Mouse (Mus musculus): Measurements from ENCODE around the gene Timm10b. TPM values are rescaled to one million over a fixed set of nuclear protein-coding genes. Genes with fewer than 3 reads are reported as not detected.
A peak's percentile ranks its signal among the peaks of the same experiment; 100 is the strongest.

The Timm10b gene
- polyA plus RNA-seq, 1 experiment, result 108 TPM

DNA sequence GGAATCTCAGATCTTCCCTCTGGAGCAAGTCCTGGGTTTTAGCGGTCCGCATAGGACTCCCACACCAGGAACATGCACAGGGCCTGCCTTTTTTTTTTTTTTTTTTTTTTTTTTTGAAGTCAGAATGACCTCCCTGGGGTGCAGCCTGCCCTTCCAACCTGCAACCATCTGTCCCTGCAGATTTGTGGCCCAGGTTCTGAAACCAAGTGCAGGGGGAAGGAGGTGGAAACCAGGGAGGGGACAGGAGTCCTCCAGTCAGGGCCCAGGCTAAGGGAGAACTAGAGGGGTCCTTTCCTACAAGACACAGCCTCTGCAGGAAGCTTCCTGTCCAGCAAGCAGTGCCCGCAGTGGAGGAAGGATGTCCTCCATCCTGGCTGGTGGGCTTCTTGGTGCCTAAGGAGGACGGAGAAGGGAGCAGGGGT lies 7.3 kb upstream of the Timm10b start:
- TF ChIP-seq POLR2A (IDR thresholded peaks at IDR 0.05; ENCODE audit: low read depth, low read length), result no peak
- TF ChIP-seq CTCF (conservative IDR thresholded peaks at IDR 0.05; ENCODE audit: insufficient read depth, insufficient read length, low read depth, low read length), result no peak
- Histone ChIP-seq H3K27ac (ENCODE audit: insufficient read depth, low read depth, low read length) (no peak overlapping the region), H3K27me3 (replicated peaks; ENCODE audit: control insufficient read depth, insufficient read depth, low read length) (no peaks in the 10 kb centered on the region), H3K36me3 (ENCODE audit: control insufficient read depth, insufficient read depth, low read length) (no peaks in the 10 kb centered on the region), H3K4me3 (ENCODE audit: insufficient read depth, low read depth, low read length) (peak overlapping the region; percentile 91), H3K4me1 (ENCODE audit: control insufficient read depth, insufficient read depth, low read length) (peaks cover 15% of the 10 kb centered on the region)
- DNase-seq, result peak; percentile 25
- 7% methylated on average over 4 of the region's 4 CpGs for WGBS

DNA sequence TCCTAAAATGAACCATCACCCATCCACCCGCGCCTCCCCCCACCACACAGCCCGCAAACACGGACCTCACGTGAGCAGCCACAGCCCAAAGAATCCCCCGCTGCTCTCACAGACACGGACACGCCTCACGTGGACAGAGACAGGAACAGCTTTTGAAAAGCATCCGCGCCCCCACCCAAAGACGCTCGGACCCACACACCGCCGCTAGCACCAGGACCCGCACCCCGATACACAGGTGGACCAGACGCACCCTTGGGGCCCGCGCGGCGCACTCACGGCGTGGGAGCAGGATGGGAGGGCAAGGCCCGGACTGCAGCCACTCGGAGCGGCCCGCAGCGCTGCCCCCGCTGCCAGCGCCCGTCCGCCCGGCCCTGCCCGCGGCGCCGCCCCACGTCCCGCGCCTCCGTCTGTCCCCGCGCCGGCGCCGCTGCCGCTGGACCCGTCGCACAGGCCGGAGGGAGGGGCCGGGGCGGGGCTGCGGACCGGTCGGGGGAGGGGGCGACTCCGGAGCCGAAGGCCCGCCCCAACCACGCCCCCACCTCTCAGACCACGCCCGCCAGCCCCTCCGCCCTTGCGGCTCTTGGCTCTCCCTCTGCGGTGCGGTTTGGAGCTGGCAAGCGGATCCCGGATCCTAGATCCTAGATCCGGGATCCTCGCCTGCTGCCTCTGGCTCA lies 6.6 kb upstream of the Timm10b start, which contains the start of gene Trim3:
Gene Trim3, minus strand, starts transcription at position 445 of the 674 bp plus-strand sequence.
- peak within 1 kb of the TSS; percentile 67 for H3K27ac ChIP-seq (ENCODE audit: insufficient read depth, low read depth, low read length)
- peak; percentile 95 for DNase-seq
- H3K4me3 ChIP-seq (ENCODE audit: insufficient read depth, low read depth, low read length), result peak within 1 kb of the TSS; percentile 91
- no peaks in the 10 kb centered on the region for H3K27me3 ChIP-seq (replicated peaks; ENCODE audit: control insufficient read depth, insufficient read depth, low read length)
- under 1% methylated on average over 61 of the region's 71 CpGs for WGBS
- peaks cover 14% of the 10 kb centered on the region for H3K4me1 ChIP-seq (ENCODE audit: control insufficient read depth, insufficient read depth, low read length)
- TF ChIP-seq CTCF (conservative IDR thresholded peaks at IDR 0.05; ENCODE audit: insufficient read depth, insufficient read length, low read depth, low read length) (no peak), POLR2A (IDR thresholded peaks at IDR 0.05; ENCODE audit: low read depth, low read length) (no peak)
- no peaks in the 10 kb centered on the region for H3K36me3 ChIP-seq (ENCODE audit: control insufficient read depth, insufficient read depth, low read length)

DNA sequence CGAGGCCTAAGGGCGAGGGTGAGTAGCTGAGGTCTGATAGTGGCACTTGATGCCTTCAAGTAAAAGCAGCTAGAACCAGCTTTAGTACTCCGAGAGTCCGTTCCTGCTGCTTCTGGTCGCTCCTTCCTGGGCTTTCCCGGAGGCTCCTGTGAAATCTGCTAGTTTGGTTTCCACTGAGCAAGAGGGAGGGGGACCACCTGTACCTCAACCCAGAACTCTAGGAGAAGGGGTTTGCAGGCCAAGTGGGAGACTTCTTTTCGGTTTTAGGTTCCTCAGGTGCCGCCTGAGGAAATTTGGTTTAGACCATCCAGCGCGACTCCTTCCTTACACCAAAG lies 6.1 kb upstream of the Timm10b start:
- DNase-seq, result no peak

DNA sequence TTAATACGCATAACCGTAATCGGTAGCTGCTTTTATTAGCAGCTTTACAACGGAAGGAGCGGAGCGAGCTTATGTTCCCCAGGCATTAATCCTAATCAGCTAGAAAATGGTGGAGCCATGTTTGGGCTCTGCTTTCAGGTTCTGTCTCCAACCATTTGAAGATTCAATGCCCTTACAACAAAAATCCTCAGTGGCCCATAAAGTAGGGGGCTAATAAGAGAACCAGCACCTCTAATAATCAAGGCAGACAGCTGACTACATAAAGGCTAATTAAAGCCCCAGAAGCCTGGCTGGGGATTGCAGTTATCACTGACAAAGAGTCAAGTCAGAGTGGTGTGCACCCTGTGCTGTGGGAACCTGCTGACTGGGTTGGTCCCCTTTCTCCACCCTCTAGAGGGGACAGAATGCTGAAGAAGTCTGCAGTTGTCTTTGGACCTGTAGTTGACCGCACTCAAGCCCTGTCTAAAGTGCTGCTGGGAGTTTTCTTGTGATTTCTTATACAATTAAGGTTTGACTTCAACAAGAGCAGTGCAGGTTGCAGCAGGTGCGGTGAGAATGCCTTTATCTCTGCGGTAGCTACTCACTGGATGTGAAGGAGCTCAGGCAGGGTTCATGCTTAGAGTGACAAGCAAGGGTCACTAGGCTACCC lies 5.5 kb upstream of the Timm10b start:
- no peak for TF ChIP-seq CTCF (conservative IDR thresholded peaks at IDR 0.05; ENCODE audit: insufficient read depth, insufficient read length, low read depth, low read length)
- TF ChIP-seq POLR2A (IDR thresholded peaks at IDR 0.05; ENCODE audit: low read depth, low read length), result no peak
- H3K36me3 ChIP-seq (ENCODE audit: control insufficient read depth, insufficient read depth, low read length), result no peaks in the 10 kb centered on the region
- no peak overlapping the region for H3K4me3 ChIP-seq (ENCODE audit: insufficient read depth, low read depth, low read length)
- 66% methylated on average over 9 of the region's 9 CpGs for WGBS
- H3K4me1 ChIP-seq (ENCODE audit: control insufficient read depth, insufficient read depth, low read length), result peaks cover 6% of the 10 kb centered on the region; the same call in 1 of the 2 replicates
- DNase-seq, result no peak
- H3K27ac ChIP-seq (ENCODE audit: insufficient read depth, low read depth, low read length), result no peak overlapping the region
- no peaks in the 10 kb centered on the region for H3K27me3 ChIP-seq (replicated peaks; ENCODE audit: control insufficient read depth, insufficient read depth, low read length)

More for the DNA sequence above, 6.1 kb upstream of the Timm10b start:
- H3K27me3 ChIP-seq (replicated peaks; ENCODE audit: control insufficient read depth, insufficient read depth, low read length), result no peaks in the 10 kb centered on the region
- peaks cover 11% of the 10 kb centered on the region for H3K4me1 ChIP-seq (ENCODE audit: control insufficient read depth, insufficient read depth, low read length)
- WGBS, result 5% methylated on average over 10 of the region's 10 CpGs
- H3K27ac ChIP-seq (ENCODE audit: insufficient read depth, low read depth, low read length), result peak overlapping the region; percentile 28
- H3K4me3 ChIP-seq (ENCODE audit: insufficient read depth, low read depth, low read length), result peak overlapping the region; percentile 56
- H3K36me3 ChIP-seq (ENCODE audit: control insufficient read depth, insufficient read depth, low read length), result no peaks in the 10 kb centered on the region
- TF ChIP-seq CTCF (conservative IDR thresholded peaks at IDR 0.05; ENCODE audit: insufficient read depth, insufficient read length, low read depth, low read length), result no peak
- no peak for TF ChIP-seq POLR2A (IDR thresholded peaks at IDR 0.05; ENCODE audit: low read depth, low read length)

DNA sequence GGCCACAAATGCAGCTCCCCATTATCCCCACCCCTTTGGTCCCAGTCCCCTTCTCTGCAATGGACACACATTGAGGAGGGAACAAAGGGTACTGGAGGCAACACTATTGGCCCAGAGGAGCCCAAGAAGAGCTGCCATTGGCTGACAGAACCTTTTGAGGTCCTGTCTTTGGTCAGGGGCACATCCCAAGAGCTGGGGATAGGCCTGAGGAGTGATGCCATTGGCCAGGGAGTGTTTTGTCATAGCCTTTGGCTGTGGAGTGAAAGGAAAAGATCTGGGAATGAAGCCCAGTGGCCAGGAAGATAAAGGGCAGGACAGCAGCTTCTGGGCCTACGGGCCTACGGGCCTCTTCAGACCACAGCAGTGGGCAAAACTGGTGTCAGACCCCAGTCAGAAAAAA lies 4.1 kb upstream of the Timm10b start:
- H3K27ac ChIP-seq (ENCODE audit: insufficient read depth, low read depth, low read length), result no peak overlapping the region
- H3K36me3 ChIP-seq (ENCODE audit: control insufficient read depth, insufficient read depth, low read length), result no peaks in the 10 kb centered on the region
- H3K4me1 ChIP-seq (ENCODE audit: control insufficient read depth, insufficient read depth, low read length), result peaks cover 6% of the 10 kb centered on the region; the same call in 1 of the 2 replicates
- H3K4me3 ChIP-seq (ENCODE audit: insufficient read depth, low read depth, low read length), result no peak overlapping the region
- H3K27me3 ChIP-seq (replicated peaks; ENCODE audit: control insufficient read depth, insufficient read depth, low read length), result no peaks in the 10 kb centered on the region
- TF ChIP-seq CTCF (conservative IDR thresholded peaks at IDR 0.05; ENCODE audit: insufficient read depth, insufficient read length, low read depth, low read length) (no peak), POLR2A (IDR thresholded peaks at IDR 0.05; ENCODE audit: low read depth, low read length) (no peak)
- DNase-seq, result no peak
- 95% methylated on average over 2 of the region's 2 CpGs for WGBS

DNA sequence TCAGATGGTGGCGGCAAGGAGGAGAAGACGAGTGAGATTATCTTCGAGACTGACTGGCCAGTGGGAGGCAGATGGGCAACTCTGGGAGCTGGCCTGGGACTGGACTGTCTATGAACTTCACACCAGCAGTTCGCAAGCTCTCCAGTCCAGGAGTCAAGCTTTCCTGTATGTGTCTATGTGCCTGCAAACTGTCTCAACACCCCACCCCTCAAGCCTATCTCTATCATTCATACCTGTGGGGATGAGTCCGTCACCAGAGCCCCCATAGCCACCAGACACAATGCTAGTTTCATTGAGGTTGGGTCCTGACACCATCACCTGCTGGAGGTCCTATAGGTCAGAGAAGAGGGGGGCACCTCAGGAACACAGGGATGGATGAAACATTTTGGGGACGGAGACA lies 1.1 kb upstream of the Timm10b start:
- H3K4me3 ChIP-seq (ENCODE audit: insufficient read depth, low read depth, low read length), result no peak overlapping the region
- H3K4me1 ChIP-seq (ENCODE audit: control insufficient read depth, insufficient read depth, low read length), result no peaks in the 10 kb centered on the region; the same call in 1 of the 2 replicates
- TF ChIP-seq POLR2A (IDR thresholded peaks at IDR 0.05; ENCODE audit: low read depth, low read length) (no peak), CTCF (conservative IDR thresholded peaks at IDR 0.05; ENCODE audit: insufficient read depth, insufficient read length, low read depth, low read length) (no peak)
- H3K36me3 ChIP-seq (ENCODE audit: control insufficient read depth, insufficient read depth, low read length), result no peaks in the 10 kb centered on the region
- no peak overlapping the region for H3K27ac ChIP-seq (ENCODE audit: insufficient read depth, low read depth, low read length)
- no peaks in the 10 kb centered on the region for H3K27me3 ChIP-seq (replicated peaks; ENCODE audit: control insufficient read depth, insufficient read depth, low read length)
- no peak for DNase-seq
- 94% methylated on average over 6 of the region's 6 CpGs for WGBS

DNA sequence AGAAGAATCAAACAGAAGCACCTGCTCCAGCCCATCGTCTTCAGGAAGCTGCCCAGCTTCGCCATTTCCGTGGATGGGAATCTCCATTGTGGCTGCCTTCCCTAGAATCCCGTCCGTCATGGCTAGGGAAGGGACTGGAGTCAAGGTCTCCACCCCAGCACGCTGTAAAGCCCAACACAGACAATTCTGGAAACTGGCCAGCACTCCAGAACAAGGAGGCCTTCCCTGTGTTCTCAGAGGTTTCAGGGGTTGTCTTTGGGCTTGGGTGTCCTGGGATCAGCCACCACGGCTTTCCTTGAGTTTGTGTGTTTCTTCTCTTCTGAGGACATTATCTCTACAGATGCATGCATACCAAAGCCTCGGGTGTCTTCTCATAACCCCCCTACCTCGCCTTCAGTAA lies 552 bp upstream of the Timm10b start:
- Histone ChIP-seq H3K27ac (ENCODE audit: insufficient read depth, low read depth, low read length) (no peak overlapping the region), H3K27me3 (replicated peaks; ENCODE audit: control insufficient read depth, insufficient read depth, low read length) (no peaks in the 10 kb centered on the region), H3K4me3 (ENCODE audit: insufficient read depth, low read depth, low read length) (peak overlapping the region; percentile 82; the same call in 1 of the 2 replicates), H3K36me3 (ENCODE audit: control insufficient read depth, insufficient read depth, low read length) (no peaks in the 10 kb centered on the region), H3K4me1 (ENCODE audit: control insufficient read depth, insufficient read depth, low read length) (no peaks in the 10 kb centered on the region; the same call in 1 of the 2 replicates)
- no peak for DNase-seq
- 41% methylated on average over 9 of the region's 9 CpGs for WGBS
- no peak for TF ChIP-seq POLR2A (IDR thresholded peaks at IDR 0.05; ENCODE audit: low read depth, low read length)
- no peak for TF ChIP-seq CTCF (conservative IDR thresholded peaks at IDR 0.05; ENCODE audit: insufficient read depth, insufficient read length, low read depth, low read length)
